Mouse (Mus musculus) forebrain, postnatal 0 days (tissue): ENCODE results near the gene Tmsb15a. TPM values are rescaled to one million over a fixed set of nuclear protein-coding genes. Genes with fewer than 3 reads are reported as not detected.
"Not testable (repeated sequence)": the region's sequence is repeated elsewhere in the genome, so short reads cannot be mapped to it uniquely, and the experiment has no call there.

ENCODE experiments used
- ATAC-seq: fragments of 200-750 bp; cut with Nextera tagmentation; 2 replicates; pipeline ENCODE4 v1.8.0; 2017; ENCODE audit warnings: mild to moderate bottlenecking, moderate library complexity
- DNase-seq: peaks from one replicate; pipeline ENCODE4 v3.0.0-alpha.2; 2015
- H3K27ac ChIP-seq: fragments of 300-500 bp; sonication (generic); 2 replicates; pipeline ENCODE4 v1.5.1; 2014; ENCODE audit warnings: low read depth, mild to moderate bottlenecking, antibody characterized with exemption, low read length, moderate library complexity, mixed read lengths
- H3K27me3 ChIP-seq: fragments of 300-500 bp; sonication (generic); 2 replicates; pipeline ENCODE4 v1.6.1; 2014; ENCODE audit warnings: mild to moderate bottlenecking, low read length, mixed read lengths; ENCODE audit not compliant: insufficient read depth
- H3K36me3 ChIP-seq: fragments of 300-500 bp; sonication (generic); 2 replicates; pipeline ENCODE4 v1.6.1; 2014; ENCODE audit warnings: mild to moderate bottlenecking, moderate library complexity; ENCODE audit not compliant: insufficient read depth
- H3K4me1 ChIP-seq: fragments of 300-500 bp; sonication (generic); 2 replicates; pipeline ENCODE4 v1.6.1; 2014; ENCODE audit warnings: antibody characterized with exemption; ENCODE audit not compliant: insufficient read depth
- H3K4me2 ChIP-seq: fragments of 300-500 bp; sonication (generic); 2 replicates; pipeline ENCODE4 v1.6.1; 2014; ENCODE audit warnings: low read depth, mild to moderate bottlenecking, moderate library complexity
- H3K4me3 ChIP-seq: fragments of 300-500 bp; sonication (generic); 2 replicates; pipeline ENCODE4 v1.5.1; 2014; ENCODE audit warnings: low read depth, low read length, mixed read lengths
- H3K9ac ChIP-seq: fragments of 300-500 bp; sonication (generic); 2 replicates; pipeline ENCODE4 v1.6.1; 2014; ENCODE audit warnings: mild to moderate bottlenecking
- H3K9me3 ChIP-seq: fragments of 300-500 bp; sonication (generic); 2 replicates; pipeline ENCODE4 v1.6.1; 2016; ENCODE audit warnings: low read length
- CTCF ChIP-seq: sonication (generic); IDR thresholded peaks from 2 replicates; pipeline ENCODE4 v1.5.1; 2016; ENCODE audit warnings: antibody characterized with exemption, control low read depth, low read depth
- WGBS: fragments of 180-500 bp; shearing (Covaris S2); extraction: QIAGEN DNeasy Blood & Tissue Kit; methylation state at CpG from one replicate; pipeline ENCODE4 v1.1.7; 2014; 5-methylcytosine and 5-hydroxymethylcytosine counted together
- polyA plus RNA-seq: library from polyadenylated mRNA; unstranded; fragments of >200 nt; fragmentation: Nextera tagmentation; extraction: Ambion mirVana; gene quantifications from 2 replicates; pipeline ENCODE4 v1.2.1, GENCODE M21; 2015
- total RNA-seq: library from RNA; depleted of rRNA; stranded (reverse); fragments of >200 nt; gene quantifications from 2 replicates; pipeline ENCODE4 v1.2.3, GENCODE M21; 2014; rRNA removed

Tmsb15a gene
- 1.7 TPM in 1 of 2 replicates, not detected in the other for total RNA-seq
- not detected in 2 replicates for polyA plus RNA-seq

GRCm38 (mm10) chrX:135725161-135725560 is at the start of gene Tmsb15a:
Gene Tmsb15a (minus strand): TSS chrX:135725261.
- DNase-seq (no peak), ATAC-seq (no peak)
- Histone ChIP-seq H3K4me3 (no peak within 1 kb of the TSS), H3K9ac (no peak within 1 kb of the TSS), H3K27ac (no peak within 1 kb of the TSS), H3K4me1 (no peaks in the 10 kb centered on the region), H3K27me3 (no peaks in the 10 kb centered on the region), H3K4me2 (no peak within 1 kb of the TSS), H3K36me3 (no peaks in the 10 kb centered on the region), H3K9me3 (no peaks in the 10 kb centered on the region)
- 89% methylated on average over 10 of the region's 10 CpGs for WGBS
- TF ChIP-seq CTCF, result no peak

GRCm38 (mm10) chrX:135768565-135768964 is 43.5 kb upstream of the Tmsb15a start:
- no peaks in the 10 kb centered on the region for H3K4me1 ChIP-seq
- 74% methylated on average over 2 of the region's 2 CpGs for WGBS
- H3K4me3 ChIP-seq, result no peak overlapping the region
- TF ChIP-seq CTCF, result no peak
- no peak overlapping the region for H3K27ac ChIP-seq
- no peak for ATAC-seq
- no peak for DNase-seq
- no peak overlapping the region for H3K9ac ChIP-seq
- no peak overlapping the region for H3K4me2 ChIP-seq
- H3K27me3 ChIP-seq, result no peaks in the 10 kb centered on the region
- no peaks in the 10 kb centered on the region for H3K36me3 ChIP-seq
- H3K9me3 ChIP-seq, result no peaks in the 10 kb centered on the region

- no peak for DNase-seq
- Histone ChIP-seq H3K27me3 (no peaks in the 10 kb centered on the region), H3K4me1 (no peaks in the 10 kb centered on the region), H3K27ac (no peak overlapping the region), H3K4me2 (no peak overlapping the region), H3K9me3 (no peaks in the 10 kb centered on the region), H3K4me3 (no peak overlapping the region), H3K9ac (no peak overlapping the region), H3K36me3 (no peaks in the 10 kb centered on the region)
- 84% methylated on average over 3 of the region's 3 CpGs for WGBS
- ATAC-seq, result no peak
- TF ChIP-seq CTCF, result no peak
Measured at GRCm38 (mm10) chrX:135768043-135768548, 43.0 kb upstream of the Tmsb15a start.

- ATAC-seq (no peak), DNase-seq (peak; percentile 49)
- Histone ChIP-seq H3K36me3 (no peaks in the 10 kb centered on the region), H3K4me3 (no peak overlapping the region), H3K4me2 (no peak overlapping the region), H3K9ac (no peak overlapping the region), H3K27me3 (no peaks in the 10 kb centered on the region), H3K9me3 (no peaks in the 10 kb centered on the region), H3K27ac (no peak overlapping the region), H3K4me1 (no peaks in the 10 kb centered on the region)
- peak; percentile 60 for TF ChIP-seq CTCF
Measured at GRCm38 (mm10) chrX:135761707-135762106, 36.6 kb upstream of the Tmsb15a start.

GRCm38 (mm10) chrX:135752832-135753231 is 27.8 kb upstream of the Tmsb15a start:
- Histone ChIP-seq H3K27ac (no peak overlapping the region), H3K9me3 (no peaks in the 10 kb centered on the region), H3K9ac (no peak overlapping the region), H3K4me3 (no peak overlapping the region), H3K27me3 (no peaks in the 10 kb centered on the region), H3K36me3 (peaks cover 3% of the 10 kb centered on the region; the same call in 1 of the 2 replicates), H3K4me1 (no peaks in the 10 kb centered on the region), H3K4me2 (no peak overlapping the region)
- TF ChIP-seq CTCF, result peak; percentile 80
- peak; percentile 83 for DNase-seq
- peak; percentile 67 for ATAC-seq
- WGBS, result 7% methylated on average over 2 of the region's 2 CpGs

GRCm38 (mm10) chrX:135745376-135745775 is 20.3 kb upstream of the Tmsb15a start:
- H3K27me3 ChIP-seq, H3K9me3 ChIP-seq, H3K27ac ChIP-seq, H3K36me3 ChIP-seq, H3K4me2 ChIP-seq, H3K9ac ChIP-seq, H3K4me3 ChIP-seq, DNase-seq, H3K4me1 ChIP-seq, ATAC-seq: not testable (repeated sequence)
- WGBS, result 95% methylated on average over 3 of the region's 3 CpGs

- DNase-seq (no peak), ATAC-seq (peak; percentile 71)
- peak overlapping the region; percentile 57 for H3K4me3 ChIP-seq
- no peaks in the 10 kb centered on the region for H3K9me3 ChIP-seq
- no peaks in the 10 kb centered on the region for H3K27me3 ChIP-seq
- 0 out of 2 replicates have a peak, but pooled peaks cover 4% of the 10 kb centered on the region for H3K36me3 ChIP-seq
- peak; percentile 41 for TF ChIP-seq CTCF
- peak overlapping the region; percentile 92 for H3K27ac ChIP-seq
- no peaks in the 10 kb centered on the region for H3K4me1 ChIP-seq
- peak overlapping the region; percentile 73 for H3K9ac ChIP-seq
- peak overlapping the region; percentile 55 for H3K4me2 ChIP-seq
- 20% methylated on average over 7 of the region's 7 CpGs for WGBS
Measured at GRCm38 (mm10) chrX:135743056-135743355, 17.9 kb upstream of the Tmsb15a start.
